In genomic region chr2:35464089-35464534, GRCm38 (mm10) we compare ENCODE assay signal across 11 mouse cellular contexts. TPM values are rescaled to one million over a fixed set of nuclear protein-coding genes. Genes with fewer than 3 reads are reported as not detected.
A peak's percentile ranks its signal among the peaks of the same experiment; 100 is the strongest.
DNase-seq lines count a peak whose midpoint lies in the region; ATAC-seq lines count a peak whose summit lies in the region.
"Had no signal": no experiment of that assay in that cellular context is flagged by ENCODE, and none has a peak within 500 bp of the region (broad histone marks: within the 10 kb centered on the region; RNA-seq: fewer than 3 reads in every experiment).

No protein-coding gene starts in this region.

- ATAC-seq in heart, embryonic 14.5 days (ENCODE audit: insufficient number of reproducible peaks, insufficient read depth, low FRiP score, low read depth), result no peak
- no peak for ATAC-seq in midbrain, embryonic 11.5 days (ENCODE audit: low FRiP score)
- ATAC-seq in midbrain, embryonic 13.5 days, result no peak
- ATAC-seq in embryonic facial prominence, embryonic 14.5 days (ENCODE audit: low read depth), result no peak; the same call in 1 of the 2 replicates
- ATAC-seq: forebrain, embryonic 16.5 days had no signal

- peaks cover 13 to 20% of the 10 kb centered on the region in 2 experiments; a peak in 3 of 4 replicates for H3K4me1 ChIP-seq in heart, embryonic 14.5 days (ENCODE audit: control insufficient read depth in 2 of 2, insufficient read depth in 2 of 2, low read length in 2 of 2)
- peaks cover 5% of the 10 kb centered on the region for H3K4me1 ChIP-seq in midbrain, embryonic 11.5 days (ENCODE audit: control insufficient read depth, insufficient read depth, low read length)
- peaks cover 22% of the 10 kb centered on the region for H3K4me1 ChIP-seq in midbrain, embryonic 13.5 days (replicated peaks)
- H3K4me1 ChIP-seq in embryonic facial prominence, embryonic 14.5 days (ENCODE audit: control insufficient read depth, insufficient read depth, low read length), result peaks cover 27% of the 10 kb centered on the region; the same call in 1 of the 2 replicates

- peak overlapping the region; percentile 95; the same call in 1 of the 2 replicates for H3K4me2 ChIP-seq in heart, embryonic 14.5 days (ENCODE audit: low read length)
- no peak overlapping the region for H3K4me2 ChIP-seq in midbrain, embryonic 11.5 days
- no peak overlapping the region for H3K4me2 ChIP-seq in midbrain, embryonic 13.5 days (replicated peaks)
- peak overlapping the region; percentile 94; the same call in 1 of the 2 replicates for H3K4me2 ChIP-seq in embryonic facial prominence, embryonic 14.5 days (ENCODE audit: low read depth, low read length)

- peak overlapping the region; percentile 64 to 89; a peak in 3 of 4 replicates for H3K27ac ChIP-seq in heart, embryonic 14.5 days (replicated peaks in 1 of 2; ENCODE audit: control insufficient read depth in 1 of 2, insufficient read depth in 1 of 2, low read depth in 2 of 2, low read length in 2 of 2)
- H3K27ac ChIP-seq in midbrain, embryonic 11.5 days (ENCODE audit: low read depth, low read length), result no peak overlapping the region
- no peak overlapping the region for H3K27ac ChIP-seq in midbrain, embryonic 13.5 days
- peak overlapping the region; percentile 50 for H3K27ac ChIP-seq in embryonic facial prominence, embryonic 14.5 days (replicated peaks; ENCODE audit: low read depth, low read length)
- peak overlapping the region; percentile 64 for H3K27ac ChIP-seq in macrophage
- H3K27ac ChIP-seq: left cerebral cortex, adult 2 months had no signal

- no peak for DNase-seq in heart, postnatal 36 days
- DNase-seq in midbrain, embryonic 11.5 days (ENCODE audit: low spot score, missing footprints), result peak; percentile 86
- no peak for DNase-seq in embryonic facial prominence, embryonic 14.5 days (ENCODE audit: low spot score)
- no peak for DNase-seq in adrenal gland, postnatal 25 days
- DNase-seq in kidney, postnatal 14 days, result no peak

- intact Hi-C loops in heart, postnatal 36 days (cut with DNase I), result no loop called here

- no peaks in the 10 kb centered on the region for H3K36me3 ChIP-seq in heart, embryonic 14.5 days (ENCODE audit: control insufficient read depth, insufficient read depth, low read length)
- no peaks in the 10 kb centered on the region for H3K36me3 ChIP-seq in midbrain, embryonic 11.5 days (ENCODE audit: control insufficient read depth, insufficient read depth, low read length)
- no peaks in the 10 kb centered on the region for H3K36me3 ChIP-seq in midbrain, embryonic 13.5 days
- no peaks in the 10 kb centered on the region for H3K36me3 ChIP-seq in embryonic facial prominence, embryonic 14.5 days (ENCODE audit: control insufficient read depth, insufficient read depth, low read length)
- H3K36me3 ChIP-seq in macrophage (ENCODE audit: inconsistent target), result no peaks in the 10 kb centered on the region

- peaks cover 30% of the 10 kb centered on the region for H3K79me2 ChIP-seq in macrophage (ENCODE audit: inconsistent target)

- no peaks in the 10 kb centered on the region for H3K27me3 ChIP-seq in heart, embryonic 14.5 days (ENCODE audit: control insufficient read depth, insufficient read depth, low read length)
- peaks cover 10% of the 10 kb centered on the region for H3K27me3 ChIP-seq in midbrain, embryonic 11.5 days (ENCODE audit: control insufficient read depth, insufficient read depth, low read length)
- peaks cover 20% of the 10 kb centered on the region for H3K27me3 ChIP-seq in midbrain, embryonic 13.5 days
- no peaks in the 10 kb centered on the region for H3K27me3 ChIP-seq in embryonic facial prominence, embryonic 14.5 days (replicated peaks; ENCODE audit: control insufficient read depth, insufficient read depth, low read length)

- 50% methylated on average over 7 of the region's 7 CpGs for WGBS in heart, embryonic 14.5 days
- 63% methylated on average over 7 of the region's 7 CpGs for WGBS in midbrain, embryonic 11.5 days
- 63% methylated on average over 7 of the region's 7 CpGs for WGBS in midbrain, embryonic 13.5 days
- 46% methylated on average over 5 of the region's 7 CpGs for WGBS in embryonic facial prominence, embryonic 14.5 days
- 84% methylated on average over 6 of the region's 7 CpGs for WGBS in macrophage (ENCODE audit: missing documents)

- no peak overlapping the region for H3K9ac ChIP-seq in heart, embryonic 14.5 days (ENCODE audit: low read length)
- H3K9ac ChIP-seq in midbrain, embryonic 11.5 days (ENCODE audit: low read length), result no peak overlapping the region
- H3K9ac ChIP-seq in midbrain, embryonic 13.5 days (replicated peaks), result no peak overlapping the region
- no peak overlapping the region for H3K9ac ChIP-seq in embryonic facial prominence, embryonic 14.5 days (ENCODE audit: low read depth, low read length)

- no peak overlapping the region for H3K4me3 ChIP-seq in heart, embryonic 14.5 days (ENCODE audit: control insufficient read depth in 1 of 2, insufficient read depth in 1 of 2, low read depth in 1 of 2, low read length in 2 of 2)
- no peak overlapping the region for H3K4me3 ChIP-seq in midbrain, embryonic 11.5 days (ENCODE audit: low read depth, low read length)
- H3K4me3 ChIP-seq in midbrain, embryonic 13.5 days (replicated peaks), result no peak overlapping the region
- H3K4me3 ChIP-seq in embryonic facial prominence, embryonic 14.5 days (ENCODE audit: low read depth, low read length), result no peak overlapping the region
- H3K4me3 ChIP-seq in macrophage (ENCODE audit: inconsistent target), result no peak overlapping the region
- H3K4me3 ChIP-seq: left cerebral cortex, adult 2 months had no signal

- H3K9me3 ChIP-seq in heart, embryonic 14.5 days (ENCODE audit: control insufficient read depth, low read length), result no peaks in the 10 kb centered on the region
- H3K9me3 ChIP-seq in midbrain, embryonic 11.5 days (ENCODE audit: control insufficient read depth, low read length), result no peaks in the 10 kb centered on the region
- no peaks in the 10 kb centered on the region for H3K9me3 ChIP-seq in midbrain, embryonic 13.5 days
- no peaks in the 10 kb centered on the region for H3K9me3 ChIP-seq in embryonic facial prominence, embryonic 14.5 days (ENCODE audit: control insufficient read depth, low read length)
- H3K9me3 ChIP-seq: G1E had no signal

RNA-seq across cellular contexts. Expression of gene Ggta1, which starts 1.1 kb away (rescaled TPM):
- 37.9 and 39.4 TPM in 2 replicates for polyA plus RNA-seq in heart, embryonic 14.5 days (2014; fragmentation: Nextera tagmentation; extraction: Ambion mirVana)
- total RNA-seq in heart, postnatal 36 days (2021), result 10 to 100 TPM; 19.0 to 22.5 TPM
- 6.3 TPM in 2 replicates for polyA plus RNA-seq in midbrain, embryonic 11.5 days (2014; fragmentation: Nextera tagmentation; extraction: Ambion mirVana)
- 4.8 and 5.0 TPM in 2 replicates for polyA plus RNA-seq in midbrain, embryonic 13.5 days (2015; fragmentation: Nextera tagmentation; extraction: Ambion mirVana)
- 32.5 and 35.7 TPM in 2 replicates for polyA plus RNA-seq in embryonic facial prominence, embryonic 14.5 days (2014; fragmentation: Nextera tagmentation; extraction: Ambion mirVana)
- total RNA-seq in macrophage (2018; cell fraction: chromatin; rRNA removed), result 100 to 1,000 TPM in 6 of 26 experiments, 10 to 100 TPM in 19, 1 to 10 TPM in 1; 9.2 to 143 (median 58.4) TPM
- 100 to 1,000 TPM in 11 of 26 experiments, 10 to 100 TPM in 15; 40.1 to 135 (median 81.6) TPM for total RNA-seq in macrophage (2018; cell fraction: cytosol; rRNA removed)
- total RNA-seq in macrophage (2018; cell fraction: nucleus; rRNA removed), result 100 to 1,000 TPM in 11 of 26 experiments, 10 to 100 TPM in 15; 38.3 to 241 (median 91.4) TPM
- polyA plus RNA-seq in macrophage (2018), result 86.0 to 211 TPM (median 135 TPM) in 3 replicates
- total RNA-seq in adrenal gland, postnatal 25 days (2021), result 8.1 and 13.4 TPM in 2 replicates

Comparison
In these comparisons a context has a peak if more than half of its experiments do, and no peak if none do; other contexts are left out.
1. H3K27ac ChIP-seq: peak in heart, embryonic 14.5 days (2 of 2), embryonic facial prominence, embryonic 14.5 days (single experiment) and macrophage (single experiment); none in midbrain, embryonic 11.5 days (single experiment) and midbrain, embryonic 13.5 days (single experiment).
2. H3K4me2 ChIP-seq: peak in heart, embryonic 14.5 days (single experiment) and embryonic facial prominence, embryonic 14.5 days (single experiment); none in midbrain, embryonic 11.5 days (single experiment) and midbrain, embryonic 13.5 days (single experiment).